Mouse (Mus musculus) forebrain, embryonic 14.5 days (tissue): ENCODE data around the gene Psmb3. TPM values are rescaled to one million over a fixed set of nuclear protein-coding genes. Genes with fewer than 3 reads are reported as not detected.
A peak's percentile ranks its signal among the peaks of the same experiment; 100 is the strongest.

ENCODE experiments used
- ATAC-seq: fragments of 200-750 bp; cut with Nextera tagmentation; 2 replicates; pipeline ENCODE4 v1.8.0; 2017; ENCODE audit warnings: mild to moderate bottlenecking, moderate library complexity
- DNase-seq: peaks from one replicate; pipeline ENCODE4 v3.0.0-alpha.2; 2015; ENCODE audit warnings: low spot score
- H3K27ac ChIP-seq: fragments of 300-500 bp; sonication (generic); 2 replicates; pipeline ENCODE4 v1.5.1; 2014; ENCODE audit warnings: low read depth, mild to moderate bottlenecking, control low read depth, low read length, moderate library complexity
- H3K27me3 ChIP-seq: fragments of 300-500 bp; sonication (generic); replicated peaks from 2 replicates; pipeline ENCODE4 v1.6.1; 2014; ENCODE audit warnings: low read length, control low read depth, mixed read lengths; ENCODE audit not compliant: control insufficient read depth, insufficient read depth
- H3K36me3 ChIP-seq: fragments of 300-500 bp; sonication (generic); 2 replicates; pipeline ENCODE4 v1.6.1; 2014; ENCODE audit warnings: low read length, control low read depth; ENCODE audit not compliant: control insufficient read depth, insufficient read depth
- H3K4me1 ChIP-seq: fragments of 300-500 bp; sonication (generic); 2 replicates; pipeline ENCODE4 v1.6.1; 2014; ENCODE audit warnings: antibody characterized with exemption, low read length, control low read depth; ENCODE audit not compliant: control insufficient read depth, insufficient read depth
- H3K4me2 ChIP-seq: fragments of 300-500 bp; sonication (generic); 2 replicates; pipeline ENCODE4 v1.6.1; 2014; ENCODE audit warnings: mild to moderate bottlenecking, control low read depth, low read length
- H3K4me3 ChIP-seq: fragments of 300-500 bp; sonication (generic); 2 replicates; pipeline ENCODE4 v1.5.1; 2014; ENCODE audit warnings: low read depth, low read length, control low read depth
- H3K9ac ChIP-seq: fragments of 300-500 bp; sonication (generic); 2 replicates; pipeline ENCODE4 v1.6.1; 2014; ENCODE audit warnings: mild to moderate bottlenecking, low read length, control low read depth, moderate library complexity
- H3K9me3 ChIP-seq: fragments of 300-500 bp; sonication (generic); replicated peaks from 2 replicates; pipeline ENCODE4 v1.6.1; 2016; ENCODE audit warnings: low read length, control low read depth, mixed read lengths; ENCODE audit not compliant: control insufficient read depth
- WGBS: fragments of 180-500 bp; shearing (Covaris S2); extraction: QIAGEN DNeasy Blood & Tissue Kit; methylation state at CpG from one replicate; pipeline ENCODE4 v1.1.7; 2014; 5-methylcytosine and 5-hydroxymethylcytosine counted together
- polyA plus RNA-seq: library from polyadenylated mRNA; unstranded; fragments of >200 nt; fragmentation: Nextera tagmentation; extraction: Ambion mirVana; gene quantifications from 2 replicates; pipeline ENCODE4 v1.2.1, GENCODE M21; 2014

The Psmb3 gene
- polyA plus RNA-seq, 1 experiment from 2014 or later: 674 TPM

DNA sequence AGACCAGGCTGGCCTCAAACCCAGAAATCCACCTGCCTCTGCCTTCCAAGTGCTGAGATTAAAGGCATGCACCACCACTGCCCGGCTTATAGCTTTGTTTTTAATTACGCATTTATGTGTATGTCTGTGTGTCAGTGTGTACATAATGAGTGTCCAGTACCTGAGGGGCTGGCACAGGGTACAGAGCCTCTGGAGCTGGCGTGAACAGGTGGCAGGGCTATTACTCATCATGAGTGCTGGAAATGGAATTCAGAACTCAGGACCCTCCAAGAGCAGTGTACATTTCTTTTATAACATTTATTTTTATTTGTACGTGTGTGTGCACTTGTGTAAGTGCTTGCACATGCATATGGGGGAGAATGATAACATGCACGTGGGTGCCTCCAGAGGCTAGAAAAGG lies 33.4 kb downstream of the Psmb3 start:
- Histone ChIP-seq H3K27ac (no peak overlapping the region), H3K4me2 (no peak overlapping the region), H3K27me3 (no peaks in the 10 kb centered on the region), H3K9me3 (no peaks in the 10 kb centered on the region), H3K36me3 (peaks cover 6% of the 10 kb centered on the region), H3K4me3 (no peak overlapping the region), H3K9ac (no peak overlapping the region), H3K4me1 (peaks cover 2% of the 10 kb centered on the region; the same call in 1 of the 2 replicates)
- ATAC-seq: no peak
- WGBS: 87% methylated on average over 5 of the region's 5 CpGs
- no peak for DNase-seq

DNA sequence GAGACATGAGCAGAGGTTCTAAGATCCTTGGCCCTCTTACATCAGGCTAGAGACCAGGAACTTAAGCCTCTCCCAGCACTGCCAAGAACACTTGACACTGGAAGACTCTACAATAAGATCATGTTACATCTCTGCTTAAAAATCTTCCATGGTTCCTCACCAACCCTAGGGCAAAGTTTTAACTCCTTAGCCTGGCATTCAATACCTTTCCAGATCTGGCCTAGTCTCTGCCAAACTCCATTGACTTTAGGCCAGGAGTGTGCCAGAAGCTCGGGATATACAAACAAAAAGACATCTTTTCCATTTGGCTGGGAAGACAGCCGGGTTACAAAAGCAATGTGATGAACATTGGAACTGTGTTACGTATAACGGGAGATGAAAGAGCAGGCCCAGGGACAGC lies 34.4 kb downstream of the Psmb3 start:
- Histone ChIP-seq H3K36me3 (no peaks in the 10 kb centered on the region), H3K27me3 (no peaks in the 10 kb centered on the region), H3K9me3 (no peaks in the 10 kb centered on the region), H3K4me2 (no peak overlapping the region), H3K4me1 (peaks cover 7% of the 10 kb centered on the region), H3K4me3 (no peak overlapping the region), H3K9ac (no peak overlapping the region), H3K27ac (no peak overlapping the region)
- DNase-seq: no peak
- WGBS: 74% methylated on average over 4 of the region's 4 CpGs
- ATAC-seq: no peak

DNA sequence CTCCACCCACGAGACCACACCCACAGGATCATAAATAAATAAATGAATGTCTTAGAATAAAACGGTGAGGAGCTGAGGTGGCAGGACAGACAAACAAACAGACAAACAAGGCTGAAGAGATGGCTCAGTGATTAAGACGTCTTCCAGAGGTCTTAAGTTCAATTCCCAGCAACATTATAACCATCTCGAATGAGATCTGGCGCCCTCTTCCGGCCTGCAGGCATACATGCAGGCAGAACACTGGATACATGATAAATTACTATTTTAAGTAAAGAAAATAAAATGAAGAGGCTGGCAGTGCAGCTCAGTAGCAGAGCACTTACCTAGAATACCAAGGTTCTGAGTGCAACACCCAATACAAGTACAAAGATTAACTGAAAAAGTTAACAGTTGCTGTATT lies 35.5 kb downstream of the Psmb3 start:
- Histone ChIP-seq H3K9me3 (no peaks in the 10 kb centered on the region), H3K4me1 (peaks cover 17% of the 10 kb centered on the region), H3K4me2 (no peak overlapping the region), H3K4me3 (no peak overlapping the region), H3K9ac (no peak overlapping the region), H3K27ac (no peak overlapping the region), H3K36me3 (no peaks in the 10 kb centered on the region), H3K27me3 (no peaks in the 10 kb centered on the region)
- 67% methylated on average over 6 of the region's 6 CpGs for WGBS
- ATAC-seq (no peak), DNase-seq (no peak)

DNA sequence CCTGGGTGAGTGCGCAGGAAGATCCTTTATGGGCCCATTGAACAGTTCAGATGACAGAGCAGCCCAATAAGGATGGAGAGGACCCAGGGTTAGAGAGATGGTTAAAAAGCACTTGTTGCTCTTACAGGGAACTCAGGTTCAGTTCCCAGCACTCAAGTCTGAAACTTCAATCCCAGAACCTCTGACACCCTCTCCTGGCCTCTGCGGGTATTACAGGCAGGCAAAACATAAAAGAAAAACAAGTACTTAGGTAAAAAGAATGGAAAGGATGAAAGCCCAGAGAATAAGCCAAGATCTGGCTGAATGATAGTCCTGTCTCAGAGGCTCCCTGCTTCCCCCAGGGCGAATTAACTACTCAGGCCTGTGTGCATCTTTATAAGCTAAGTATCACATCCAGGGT lies 36.0 kb downstream of the Psmb3 start:
- H3K27ac ChIP-seq: no peak overlapping the region
- no peak for ATAC-seq
- 92% methylated on average over 3 of the region's 3 CpGs for WGBS

DNA sequence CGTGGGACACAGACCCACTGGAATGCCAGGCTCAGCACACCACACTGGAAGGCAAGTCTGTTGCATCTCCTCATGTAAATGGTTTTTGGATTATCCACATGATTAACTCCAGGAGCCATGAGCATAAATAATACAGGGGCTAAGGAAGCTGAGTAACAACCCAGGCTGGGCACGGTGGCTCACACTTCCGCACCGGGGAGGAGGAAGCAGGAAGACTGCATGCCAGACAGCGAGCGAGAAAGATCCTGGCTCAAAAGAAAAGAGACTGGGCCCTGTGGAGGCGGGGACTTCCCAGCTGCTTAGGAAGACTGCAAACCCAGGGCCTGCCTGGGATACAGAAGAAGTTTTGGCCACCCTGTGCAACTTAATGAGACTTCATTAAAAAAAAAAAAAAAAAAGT lies 37.0 kb downstream of the Psmb3 start:
- Histone ChIP-seq H3K27me3 (no peaks in the 10 kb centered on the region), H3K4me3 (no peak overlapping the region), H3K9ac (no peak overlapping the region), H3K4me2 (no peak overlapping the region), H3K27ac (no peak overlapping the region), H3K36me3 (no peaks in the 10 kb centered on the region), H3K9me3 (no peaks in the 10 kb centered on the region), H3K4me1 (peaks cover 15% of the 10 kb centered on the region)
- ATAC-seq: no peak
- WGBS: 43% methylated on average over 7 of the region's 7 CpGs
- DNase-seq: no peak

More for the DNA sequence above, 36.0 kb downstream of the Psmb3 start:
- peaks cover 15% of the 10 kb centered on the region for H3K4me1 ChIP-seq
- H3K9me3 ChIP-seq: no peaks in the 10 kb centered on the region
- H3K27me3 ChIP-seq: no peaks in the 10 kb centered on the region
- no peak for DNase-seq
- H3K36me3 ChIP-seq: no peaks in the 10 kb centered on the region
- no peak overlapping the region for H3K4me3 ChIP-seq
- H3K9ac ChIP-seq: no peak overlapping the region
- no peak overlapping the region for H3K4me2 ChIP-seq

DNA sequence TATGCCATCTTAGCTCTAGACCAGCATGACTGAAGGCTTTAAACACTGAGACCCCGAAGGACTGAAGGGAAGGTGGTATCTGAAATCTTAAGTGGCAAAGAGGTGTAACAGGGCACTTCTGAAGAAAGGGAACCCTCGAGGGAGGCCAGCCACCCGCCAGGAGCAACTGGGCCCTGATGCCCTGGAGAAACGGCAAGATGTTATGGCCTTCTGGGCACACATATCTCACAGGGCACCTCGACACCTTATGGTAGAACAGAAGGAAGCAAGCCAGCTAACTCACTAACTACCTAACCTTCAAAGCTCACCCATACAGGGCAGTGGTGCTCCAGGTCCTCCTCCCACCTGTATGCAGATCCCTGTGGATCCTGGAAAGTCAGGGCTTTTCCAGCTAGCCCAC lies 39.0 kb downstream of the Psmb3 start:
- Histone ChIP-seq H3K36me3 (peaks cover 13% of the 10 kb centered on the region), H3K27me3 (no peaks in the 10 kb centered on the region), H3K27ac (no peak overlapping the region), H3K4me3 (no peak overlapping the region), H3K4me2 (0 out of 2 replicates have a peak overlapping the region, but pooled peaks have one; percentile 5), H3K9ac (no peak overlapping the region), H3K9me3 (no peaks in the 10 kb centered on the region), H3K4me1 (peaks cover 15% of the 10 kb centered on the region)
- 93% methylated on average over 5 of the region's 5 CpGs for WGBS
- ATAC-seq (no peak), DNase-seq (no peak)

DNA sequence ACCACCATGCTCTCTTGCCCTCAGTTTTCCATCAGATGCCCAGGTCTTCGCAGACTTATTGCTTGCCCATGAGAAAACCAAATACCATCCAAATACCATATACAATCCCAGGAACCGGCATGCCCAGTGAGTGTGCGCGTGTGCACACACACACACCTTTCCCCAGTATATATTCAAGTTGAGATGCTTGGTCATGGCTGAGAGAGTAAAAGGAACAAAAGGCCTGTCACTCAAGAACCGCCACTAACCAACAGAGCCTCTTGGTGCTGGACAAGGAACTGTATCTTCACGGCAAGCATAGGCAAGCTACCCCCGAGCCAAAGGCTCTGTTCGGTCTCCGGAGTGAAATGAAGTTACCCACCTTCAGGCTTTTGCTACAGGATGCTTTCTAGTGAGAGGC lies 39.4 kb downstream of the Psmb3 start:
- Histone ChIP-seq H3K27ac (no peak overlapping the region), H3K4me2 (peak overlapping the region; percentile 66), H3K9ac (peak overlapping the region; percentile 29; the same call in 1 of the 2 replicates), H3K9me3 (no peaks in the 10 kb centered on the region), H3K4me1 (peaks cover 15% of the 10 kb centered on the region), H3K36me3 (peaks cover 17% of the 10 kb centered on the region), H3K4me3 (no peak overlapping the region), H3K27me3 (no peaks in the 10 kb centered on the region)
- WGBS: 69% methylated on average over 9 of the region's 9 CpGs
- DNase-seq (no peak), ATAC-seq (no peak)

DNA sequence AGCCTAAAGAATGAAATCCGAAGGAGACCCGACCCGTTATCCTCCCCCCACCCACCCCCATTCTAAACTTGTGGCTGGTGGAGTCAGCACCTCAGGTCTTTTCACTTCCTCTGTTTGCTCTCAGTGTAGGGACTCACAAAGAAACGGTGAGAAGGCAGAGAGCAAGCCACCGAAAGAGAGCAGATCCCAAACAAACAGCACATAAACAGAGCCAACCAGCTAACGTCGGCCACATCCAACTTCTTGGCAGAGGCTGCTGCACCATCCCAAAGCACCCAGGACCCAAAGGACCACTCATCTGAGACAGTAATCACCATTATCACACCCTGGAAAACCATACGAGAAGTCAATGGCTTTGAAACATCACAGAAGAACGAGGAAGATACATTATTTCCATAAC lies 40.2 kb downstream of the Psmb3 start:
- 35% methylated on average over 9 of the region's 9 CpGs for WGBS

DNA sequence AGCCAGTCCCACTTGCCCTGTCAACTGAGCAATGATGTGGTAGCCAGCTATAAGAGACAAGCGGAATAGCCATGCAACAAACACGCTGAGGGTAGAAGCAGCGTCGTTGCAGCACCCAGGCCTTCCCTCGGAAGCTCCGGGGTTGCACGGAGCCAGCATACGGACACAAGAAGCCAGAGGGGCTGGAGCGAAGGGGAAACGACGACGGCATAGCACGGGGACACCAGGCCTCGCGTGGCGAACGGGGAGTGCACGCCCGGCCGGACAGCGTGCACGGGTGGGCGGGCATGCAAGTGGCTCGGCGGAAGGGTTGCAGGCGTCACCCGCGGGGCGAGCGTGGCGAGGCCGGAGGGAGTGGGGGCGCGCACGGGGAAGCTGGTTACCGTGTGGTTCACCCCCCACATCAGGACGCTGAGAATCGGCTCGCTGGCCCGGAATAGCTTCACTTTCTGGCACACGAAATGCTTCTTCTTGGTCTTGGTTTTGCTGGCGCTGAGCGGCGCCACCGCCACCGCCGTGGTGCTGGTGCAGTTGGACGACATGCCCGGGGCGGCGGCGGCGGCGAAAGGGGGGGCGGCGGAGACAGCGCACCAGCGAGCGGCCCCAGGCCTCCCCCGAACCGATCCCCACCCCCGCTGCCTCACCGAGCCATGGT lies 41.0 kb downstream of the Psmb3 start, which contains the start of gene Pip4k2b:
Gene Pip4k2b, minus strand, starts transcription at position 642 of the 655 bp plus-strand sequence.
- peaks cover 31% of the 10 kb centered on the region for H3K36me3 ChIP-seq
- DNase-seq: no peak

More for the DNA sequence above, 40.2 kb downstream of the Psmb3 start:
- H3K27me3 ChIP-seq: no peaks in the 10 kb centered on the region
- H3K9me3 ChIP-seq: no peaks in the 10 kb centered on the region
- no peak for DNase-seq
- peak overlapping the region; percentile 66 for H3K4me2 ChIP-seq
- ATAC-seq: no peak
- 0 out of 2 replicates have a peak overlapping the region, but pooled peaks have one; percentile 94 for H3K27ac ChIP-seq
- peak overlapping the region; percentile 75 for H3K9ac ChIP-seq
- H3K36me3 ChIP-seq: peaks cover 25% of the 10 kb centered on the region
- H3K4me1 ChIP-seq: peaks cover 15% of the 10 kb centered on the region
- peak overlapping the region; percentile 69 for H3K4me3 ChIP-seq

More for the DNA sequence above, 41.0 kb downstream of the Psmb3 start, which contains the start of gene Pip4k2b:
- H3K4me2 ChIP-seq: peak within 1 kb of the TSS; percentile 66
- H3K27me3 ChIP-seq: no peaks in the 10 kb centered on the region
- peak within 1 kb of the TSS; percentile 76 for H3K9ac ChIP-seq
- peak within 1 kb of the TSS; percentile 69 for H3K4me3 ChIP-seq
- under 1% methylated on average over 58 of the region's 63 CpGs for WGBS
- H3K9me3 ChIP-seq: no peaks in the 10 kb centered on the region
- H3K27ac ChIP-seq: peak within 1 kb of the TSS; percentile 94
- ATAC-seq: peak; percentile 30
- H3K4me1 ChIP-seq: peaks cover 15% of the 10 kb centered on the region
